Mouse (Mus musculus) lung, adult 2 months (tissue): ENCODE data around the gene P3h2.

Experiments used
- CTCF ChIP-seq: fragments of 200-500 bp; IDR thresholded peaks from 2 replicates; pipeline ENCODE4 v1.5.1; 2011; ENCODE audit warnings: mild to moderate bottlenecking, low read length, control low read depth; ENCODE audit not compliant: insufficient read depth
- POLR2A ChIP-seq: fragments of 200-500 bp; IDR thresholded peaks from 2 replicates; pipeline ENCODE4 v1.6.1; 2011; ENCODE audit warnings: low read depth, mild to moderate bottlenecking, control low read depth, low read length, borderline replicate concordance; ENCODE audit errors: extremely low read depth

DNA sequence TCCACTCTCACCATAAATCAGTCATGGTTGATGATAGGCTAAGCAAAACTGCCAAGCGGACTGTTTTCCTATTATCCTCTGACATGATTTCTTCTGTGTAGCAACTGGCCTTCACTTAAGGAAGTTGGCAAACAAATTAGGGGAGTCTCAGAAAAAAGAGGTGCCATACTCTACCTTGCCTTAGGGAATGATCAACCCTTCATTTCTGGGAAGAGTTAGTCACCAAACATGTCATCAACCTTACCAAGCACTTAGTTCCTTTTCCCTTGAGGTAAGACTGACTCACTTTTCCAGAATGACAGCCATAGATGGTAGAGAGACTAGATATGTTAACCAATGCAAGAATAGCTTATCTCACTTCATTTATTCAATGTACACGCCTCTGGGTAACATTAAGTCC is 171.4 kb downstream of the P3h2 start:
- no peak for TF ChIP-seq CTCF
- TF ChIP-seq POLR2A, result no peak
